ENCODE assay signal across 7 mouse cellular contexts in the genomic region with DNA sequence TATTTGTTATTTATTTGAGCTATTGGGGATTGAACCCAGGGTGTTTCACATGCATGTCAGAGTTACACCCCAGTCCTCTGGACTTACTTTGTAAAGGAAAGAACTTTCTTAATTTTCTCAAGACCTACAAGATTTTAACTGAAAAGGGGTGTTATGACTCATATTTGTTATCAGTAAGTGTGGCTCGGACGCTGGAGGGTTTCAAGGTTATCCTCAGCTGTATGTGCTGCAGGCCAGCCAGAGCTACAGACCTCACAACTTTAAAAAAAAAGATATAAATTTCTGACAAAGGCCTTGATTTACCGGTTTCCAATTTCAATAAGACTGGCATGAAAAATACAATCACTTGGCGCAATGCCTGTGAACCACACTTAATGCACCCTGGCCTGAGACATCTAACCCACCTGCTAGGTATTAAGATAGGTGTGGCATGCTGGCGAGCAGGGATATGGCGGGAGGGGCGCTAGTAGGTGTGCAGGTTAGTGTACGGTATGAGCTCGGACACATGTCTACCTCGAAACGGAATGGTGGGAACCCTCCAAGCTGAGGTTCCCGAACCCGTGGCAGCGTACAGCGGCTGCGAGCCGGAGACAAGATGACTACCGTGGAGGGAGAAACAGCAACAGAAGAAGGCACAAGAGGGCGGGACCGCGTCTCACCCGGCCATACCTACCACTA. TPM values are rescaled to one million over a fixed set of nuclear protein-coding genes. Genes with fewer than 3 reads are reported as not detected.
DNase-seq lines count a peak whose midpoint lies in the region; ATAC-seq and TF ChIP-seq lines count a peak whose summit lies in the region.

No protein-coding gene starts in this region.

- peaks cover 6% of the 10 kb centered on the region; the same call in 1 of the 2 replicates for H3K36me3 ChIP-seq in lung, embryonic 14.5 days (ENCODE audit: insufficient read depth)
- H3K36me3 ChIP-seq in embryonic facial prominence, embryonic 13.5 days = peaks cover 13% of the 10 kb centered on the region; the same call in 1 of the 2 replicates
- 0 out of 2 replicates have a peak, but pooled peaks cover 3% of the 10 kb centered on the region for H3K36me3 ChIP-seq in neural tube, embryonic 12.5 days

- H3K27ac ChIP-seq in lung, embryonic 14.5 days (ENCODE audit: low read depth) = peak overlapping the region; percentile 92
- H3K27ac ChIP-seq in embryonic facial prominence, embryonic 13.5 days = peak overlapping the region; percentile 93
- H3K27ac ChIP-seq in neural tube, embryonic 12.5 days = peak overlapping the region; percentile 86; the same call in 1 of the 2 replicates

- H3K9me3 ChIP-seq in lung, embryonic 14.5 days (ENCODE audit: low read depth, low read length) = no peaks in the 10 kb centered on the region
- 0 out of 2 replicates have a peak, but pooled peaks cover 4% of the 10 kb centered on the region for H3K9me3 ChIP-seq in embryonic facial prominence, embryonic 13.5 days
- H3K9me3 ChIP-seq in neural tube, embryonic 12.5 days = no peaks in the 10 kb centered on the region

- peak overlapping the region; percentile 69 for H3K4me3 ChIP-seq in lung, embryonic 14.5 days (ENCODE audit: low read depth, low read length)
- peak overlapping the region; percentile 62 for H3K4me3 ChIP-seq in embryonic facial prominence, embryonic 13.5 days
- H3K4me3 ChIP-seq in neural tube, embryonic 12.5 days = peak overlapping the region; percentile 64

- peak overlapping the region; percentile 73 for H3K4me2 ChIP-seq in lung, embryonic 14.5 days
- H3K4me2 ChIP-seq in embryonic facial prominence, embryonic 13.5 days = peak overlapping the region; percentile 70
- peak overlapping the region; percentile 72 for H3K4me2 ChIP-seq in neural tube, embryonic 12.5 days (replicated peaks)

- H3K4me1 ChIP-seq in lung, embryonic 14.5 days (ENCODE audit: insufficient read depth) = no peaks in the 10 kb centered on the region
- H3K4me1 ChIP-seq in embryonic facial prominence, embryonic 13.5 days = 0 out of 2 replicates have a peak, but pooled peaks cover 7% of the 10 kb centered on the region
- H3K4me1 ChIP-seq in neural tube, embryonic 12.5 days = peaks cover 8% of the 10 kb centered on the region; the same call in 1 of the 2 replicates

- peak overlapping the region; percentile 72 for H3K9ac ChIP-seq in lung, embryonic 14.5 days
- H3K9ac ChIP-seq in embryonic facial prominence, embryonic 13.5 days = peak overlapping the region; percentile 78
- H3K9ac ChIP-seq in neural tube, embryonic 12.5 days = peak overlapping the region; percentile 76

- peak; percentile 36; the same call in 1 of the 2 replicates for ATAC-seq in lung, embryonic 14.5 days (ENCODE audit: insufficient read depth)
- ATAC-seq in embryonic facial prominence, embryonic 13.5 days (ENCODE audit: insufficient number of reproducible peaks, insufficient read depth, low FRiP score, low TSS enrichment, low read depth) = 0 out of 2 replicates have a peak, but pooled peaks have one; percentile 4
- peak; percentile 57 for ATAC-seq in neural tube, embryonic 12.5 days (ENCODE audit: low FRiP score, low read depth)

- under 1% methylated on average over 22 of the region's 22 CpGs for WGBS in lung, embryonic 14.5 days
- 3% methylated on average over 22 of the region's 22 CpGs for WGBS in embryonic facial prominence, embryonic 13.5 days
- whole genome bisulfite sequencing in neural tube, embryonic 12.5 days = 5% methylated on average over 22 of the region's 22 CpGs

- H3K27me3 ChIP-seq in lung, embryonic 14.5 days (ENCODE audit: insufficient read depth, low read length) = no peaks in the 10 kb centered on the region
- no peaks in the 10 kb centered on the region for H3K27me3 ChIP-seq in embryonic facial prominence, embryonic 13.5 days
- H3K27me3 ChIP-seq in neural tube, embryonic 12.5 days (replicated peaks) = no peaks in the 10 kb centered on the region

- DNase-seq in lung, embryonic 14.5 days = peak; percentile 6
- no peak for DNase-seq in lung, postnatal 14 days
- DNase-seq in hindlimb bud, embryonic 11.5 days (ENCODE audit: extremely low spot score, low read depth, low spot score) = peak; percentile 2
- DNase-seq in gastrocnemius, adult 8-10 months (ENCODE audit: low spot score in 2 of 2) = no peak
- DNase-seq in natural killer cell, adult 2 months (ENCODE audit: low spot score in 2 of 2) = no peak

- no peak for TF ChIP-seq CTCF in lung, embryonic 14.5 days (IDR thresholded peaks at IDR 0.05; ENCODE audit: low read depth)

RNA-seq across cellular contexts. Expression of a gene that starts 0.5 kb away (rescaled TPM):
- polyA plus RNA-seq in lung, embryonic 14.5 days (2014; fragmentation: Nextera tagmentation; extraction: Ambion mirVana) = 7.3 and 8.0 TPM in 2 replicates
- 9.6 and 10.0 TPM in 2 replicates for polyA plus RNA-seq in embryonic facial prominence, embryonic 13.5 days (2015; fragmentation: Nextera tagmentation; extraction: Ambion mirVana)
- polyA plus RNA-seq in neural tube, embryonic 12.5 days (2016; fragmentation: Nextera tagmentation; extraction: Ambion mirVana) = 6.4 and 7.3 TPM in 2 replicates
- total RNA-seq in gastrocnemius, adult 8-10 months (2022) = 1 to 10 TPM; 2.3 to 2.8 (median 2.5) TPM

RNA-seq across cellular contexts. Expression of a gene that starts 28.9 kb away (rescaled TPM):
- polyA plus RNA-seq in lung, embryonic 14.5 days (2014; fragmentation: Nextera tagmentation; extraction: Ambion mirVana) = 18.6 and 20.2 TPM in 2 replicates
- 21.5 and 28.1 TPM in 2 replicates for polyA plus RNA-seq in embryonic facial prominence, embryonic 13.5 days (2015; fragmentation: Nextera tagmentation; extraction: Ambion mirVana)
- 16.5 and 17.8 TPM in 2 replicates for polyA plus RNA-seq in neural tube, embryonic 12.5 days (2016; fragmentation: Nextera tagmentation; extraction: Ambion mirVana)
- 1 to 10 TPM; 5.1 to 7.8 (median 5.6) TPM for total RNA-seq in gastrocnemius, adult 8-10 months (2022)

Comparison
In these comparisons a context has a peak if more than half of its experiments do, and no peak if none do; other contexts are left out.
1. DNase-seq: peak in lung, embryonic 14.5 days (single experiment) and hindlimb bud, embryonic 11.5 days (single experiment); none in lung, postnatal 14 days (single experiment), gastrocnemius, adult 8-10 months (0 of 2) and natural killer cell, adult 2 months (0 of 2).
2. ATAC-seq: peak in every context shown above with its lines; median percentile 57 in neural tube, embryonic 12.5 days; 36 in lung, embryonic 14.5 days; 4 in embryonic facial prominence, embryonic 13.5 days.
3. Peak in every context shown above with its lines, with median percentiles within 50 percentile points of each other: H3K27ac ChIP-seq, H3K4me2 ChIP-seq, H3K4me3 ChIP-seq and H3K9ac ChIP-seq.